Mouse (Mus musculus): ENCODE measurements at regions not wholly inside any gene's neighbourhood (a gene's known extent, or its start where the extent isn't known, plus 50 kb on each side); places are given as distances from the start of the nearest gene placed in this dataset.
"Not testable (repeated sequence)": the region's sequence is repeated elsewhere in the genome, so short reads cannot be mapped to it uniquely, and the experiment has no call there.

DNA sequence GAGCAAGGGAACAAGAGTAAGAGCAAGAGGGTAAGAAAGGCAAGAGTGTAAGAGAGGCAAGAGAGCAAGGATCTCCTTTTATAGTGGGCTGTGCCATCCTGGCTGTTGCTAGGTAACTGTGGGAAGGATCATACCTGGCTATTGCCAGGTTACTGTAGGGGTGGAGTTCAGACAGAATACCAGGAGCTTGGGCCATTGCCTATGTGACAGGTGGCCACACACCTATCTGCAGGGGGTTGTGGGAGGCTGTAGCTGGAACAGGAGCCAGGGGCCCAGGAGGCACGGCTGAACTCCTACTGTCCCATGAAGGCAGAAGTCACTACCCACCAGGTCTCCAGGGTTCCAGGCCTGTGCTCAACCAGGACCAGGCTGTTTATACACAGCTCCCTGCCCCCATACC is 1149.0 kb downstream of the 9330182O14Rik start:
- DNase-seq (ENCODE audit: low spot score) = no peak

DNA sequence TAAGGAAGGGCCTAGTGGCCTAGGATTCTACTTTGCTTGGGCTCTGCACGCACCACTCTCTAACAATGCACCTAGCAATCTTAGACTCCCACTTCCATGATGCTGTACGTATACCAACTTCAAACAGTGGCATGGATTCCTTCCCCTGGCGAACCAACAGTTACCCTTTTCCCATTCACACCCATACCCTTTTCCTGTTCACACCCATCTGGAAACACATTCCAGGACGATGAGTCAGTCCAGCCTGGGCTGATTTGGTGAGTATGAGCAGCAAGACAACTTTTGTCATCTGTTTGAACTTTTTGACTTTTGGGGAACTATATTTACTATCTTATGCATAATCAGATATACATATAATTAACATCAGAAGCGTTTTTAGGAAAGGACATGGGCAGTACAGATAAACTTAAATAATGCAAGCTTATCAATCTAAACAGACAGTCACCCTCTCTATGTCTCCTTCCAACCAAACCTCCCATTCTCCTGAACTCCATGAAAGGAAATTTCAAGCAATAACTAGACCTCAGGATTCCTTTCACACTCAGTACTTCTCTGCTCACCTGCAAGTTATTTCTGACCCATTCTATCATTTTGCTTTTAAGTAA is 1152.7 kb downstream of the 9330182O14Rik start:
- no peak for DNase-seq (ENCODE audit: low spot score)

DNA sequence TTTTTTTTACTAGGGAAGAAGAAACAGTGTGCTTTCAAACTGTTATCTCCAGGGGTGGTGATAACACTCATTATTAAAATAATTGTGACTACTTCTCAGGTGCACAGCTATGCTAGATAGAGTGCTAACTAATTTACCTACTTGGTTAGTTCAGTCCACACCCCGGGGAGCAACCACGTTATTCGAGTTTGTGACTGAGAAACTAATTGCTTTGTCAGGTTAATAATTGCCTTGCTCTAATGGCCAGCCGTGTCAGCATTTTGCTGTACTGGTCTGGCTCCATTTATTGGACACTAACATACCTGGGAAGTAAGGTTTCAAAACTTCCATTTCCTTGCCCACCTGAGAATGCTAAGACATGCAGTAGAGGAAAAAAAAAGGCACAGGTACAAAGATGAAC is 1163.3 kb downstream of the 9330182O14Rik start:
- no peak for DNase-seq (ENCODE audit: low spot score)

DNA sequence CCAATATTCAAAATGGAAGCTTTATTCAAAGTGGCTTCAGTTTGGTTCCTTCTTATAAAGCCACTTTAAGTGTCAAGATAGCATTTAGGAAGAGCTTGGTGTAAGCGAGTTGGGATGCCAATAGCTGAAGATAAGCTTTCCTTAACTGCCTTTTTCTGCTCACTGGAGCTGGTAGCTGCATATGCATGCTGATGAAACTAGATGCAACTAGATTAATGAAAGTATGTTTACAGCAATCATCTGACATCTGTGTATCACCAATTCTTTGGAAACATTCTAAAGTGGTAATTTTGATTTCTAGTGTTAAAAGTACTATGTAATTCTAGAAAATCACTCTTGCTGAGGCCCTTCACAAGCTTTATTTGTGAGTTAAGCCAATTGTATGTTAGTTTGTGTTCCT is 1172.5 kb downstream of the 9330182O14Rik start:
- DNase-seq (ENCODE audit: low spot score) = no peak

DNA sequence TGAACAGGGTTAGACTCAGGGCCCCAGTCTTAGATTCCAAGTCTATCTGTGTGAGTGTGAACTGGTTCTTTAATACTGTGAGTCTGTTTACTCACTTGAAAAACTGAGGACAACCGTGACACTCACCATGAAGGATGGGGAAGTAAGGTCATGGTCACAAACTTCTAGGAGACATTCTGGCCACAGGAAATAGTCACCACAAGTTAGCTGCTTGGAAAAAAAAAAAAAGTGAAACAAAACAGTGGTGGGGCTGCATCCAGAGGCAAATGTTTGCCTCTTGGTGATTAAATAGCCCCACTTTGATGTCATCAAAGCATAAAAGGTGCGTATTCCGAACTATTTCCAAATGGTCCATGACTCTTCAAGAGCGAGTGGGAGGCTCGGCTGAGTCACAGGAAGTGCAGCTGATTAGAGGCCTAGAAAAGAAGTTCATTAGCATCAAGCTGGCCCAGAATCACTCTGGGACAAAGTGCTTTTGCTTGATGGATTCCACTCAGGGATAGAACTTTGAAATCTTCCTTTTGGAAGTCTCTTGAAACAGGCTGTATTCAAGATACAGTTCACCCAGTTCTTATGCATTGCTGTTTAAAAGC is 1177.7 kb downstream of the 9330182O14Rik start:
- no peak for DNase-seq (ENCODE audit: low spot score)

DNA sequence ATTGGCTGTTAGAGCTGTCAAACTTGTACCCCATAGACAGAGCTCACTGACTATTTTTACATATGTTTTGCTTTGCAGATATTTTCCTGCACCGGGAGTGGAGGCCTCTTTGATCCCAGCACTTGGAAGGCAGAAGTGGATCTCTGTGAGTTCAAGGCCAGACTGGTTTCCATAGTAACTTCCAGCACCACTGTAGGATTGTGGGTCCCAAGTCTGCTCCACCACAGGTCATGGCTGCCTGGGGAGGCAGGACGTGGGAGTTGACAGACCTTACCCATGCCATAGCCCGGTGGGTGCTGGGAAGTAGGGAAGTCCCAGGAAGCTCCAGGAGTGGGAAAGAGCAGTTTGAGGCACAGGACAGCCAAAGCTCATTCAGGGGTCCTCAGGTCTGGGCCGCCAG is 1180.8 kb downstream of the 9330182O14Rik start:
- DNase-seq (ENCODE audit: low spot score) = no peak

DNA sequence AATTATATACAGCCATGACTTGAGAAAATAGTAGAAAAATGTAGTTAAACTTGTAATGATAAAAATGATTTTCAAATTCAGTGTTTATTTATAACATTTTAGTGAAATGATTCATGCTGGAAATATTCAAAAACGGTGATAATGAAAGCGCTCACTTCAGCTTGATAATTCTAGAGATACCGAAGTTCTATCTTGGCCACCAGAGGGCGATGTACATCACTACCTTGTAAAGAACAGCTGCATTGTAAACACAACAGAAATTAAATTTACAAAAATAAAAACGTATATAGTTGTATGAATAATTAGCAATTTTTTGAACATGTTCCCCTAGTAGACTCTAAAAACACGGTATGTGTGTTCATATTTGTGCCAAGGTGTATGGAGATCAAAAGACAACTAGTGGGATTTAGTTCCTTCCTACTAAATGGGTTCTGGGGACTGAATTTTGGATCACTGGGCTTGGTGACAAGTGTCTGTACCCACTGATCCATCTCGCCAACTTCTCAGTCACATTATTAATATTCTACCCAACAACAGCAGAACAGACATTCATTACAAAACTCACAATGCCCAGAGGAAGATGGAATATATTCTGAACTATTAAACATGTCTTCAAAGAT is 1191.6 kb downstream of the 9330182O14Rik start:
- peak; percentile 67 for DNase-seq (ENCODE audit: low spot score)

DNA sequence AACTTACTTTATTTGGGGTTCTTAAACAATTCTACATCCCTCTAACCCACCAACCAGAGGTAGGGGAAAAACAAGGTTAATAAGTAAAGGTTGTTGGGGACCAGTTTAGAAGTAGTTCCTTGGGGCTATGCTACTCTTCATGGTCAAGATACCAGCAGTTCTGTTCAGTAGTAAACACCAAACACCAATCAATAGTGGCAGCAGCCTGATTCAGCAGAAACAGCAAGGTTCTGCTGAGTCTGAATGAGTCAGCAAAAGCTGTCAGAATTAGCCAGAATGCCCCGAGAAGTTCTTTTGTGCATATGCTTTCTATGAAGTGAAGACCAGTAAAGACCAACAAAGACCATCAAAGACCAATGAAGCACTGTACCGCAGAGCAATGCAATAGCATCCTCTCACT is 1195.1 kb downstream of the 9330182O14Rik start:
- DNase-seq (ENCODE audit: low spot score) = no peak

DNA sequence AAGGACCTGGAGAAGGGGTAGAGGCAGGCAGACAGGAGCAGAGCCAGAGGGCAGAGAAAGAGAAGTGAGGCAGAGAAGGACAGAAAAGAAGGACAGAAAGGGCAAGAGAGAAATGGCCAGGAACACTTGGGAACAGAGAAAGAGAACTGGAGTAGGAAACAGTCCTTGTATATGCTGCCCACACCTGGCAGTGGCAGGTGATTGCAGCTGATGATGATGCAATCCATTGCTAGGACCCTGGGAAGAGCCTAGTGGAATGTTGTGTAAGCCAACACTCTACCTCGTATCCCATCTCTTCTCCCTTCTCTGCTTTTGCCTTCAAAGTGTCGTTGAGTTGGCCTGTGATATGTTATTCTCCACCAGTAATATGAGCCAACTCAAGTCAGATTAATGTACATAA is 1195.9 kb downstream of the 9330182O14Rik start:
- DNase-seq (ENCODE audit: low spot score) = no peak

DNA sequence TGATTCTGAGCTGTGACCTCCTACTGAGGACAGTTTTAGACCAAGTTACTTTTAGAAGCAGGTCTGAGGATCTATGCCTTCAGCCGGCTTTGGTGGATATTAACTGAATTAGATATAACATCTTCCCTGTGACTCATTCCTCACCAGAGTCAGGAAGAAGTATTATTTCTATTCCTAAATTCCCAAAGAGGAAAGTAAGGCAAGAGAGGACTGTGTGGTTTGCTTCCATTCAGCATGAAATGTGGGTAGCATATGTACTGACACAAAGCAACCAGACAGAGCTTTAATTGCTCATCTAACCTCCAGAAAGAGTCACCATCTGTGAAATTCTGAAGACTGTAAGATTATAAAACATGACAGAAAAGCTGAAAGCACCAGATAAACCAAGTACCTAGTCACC is 1198.3 kb downstream of the 9330182O14Rik start:
- peak; percentile 18 for DNase-seq (ENCODE audit: low spot score)

DNA sequence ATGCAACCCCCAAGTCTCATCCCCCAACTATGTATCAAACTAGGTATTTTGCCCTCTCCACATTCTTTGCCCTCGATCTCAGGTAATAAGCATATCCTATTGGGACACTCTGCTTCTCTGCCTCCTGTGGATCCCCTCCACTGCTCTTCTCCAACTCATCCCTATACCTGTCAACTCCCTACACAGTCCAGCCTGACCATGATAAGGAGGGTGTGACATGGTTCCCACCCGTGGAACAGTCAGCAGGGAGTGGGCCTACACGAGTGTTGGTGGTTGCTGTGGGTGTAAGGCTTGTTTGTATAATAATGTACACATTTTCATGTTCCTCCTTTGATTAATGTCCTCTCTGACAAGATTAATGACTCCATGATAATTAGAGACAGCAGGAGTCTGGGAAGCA is 1199.0 kb downstream of the 9330182O14Rik start:
- DNase-seq (ENCODE audit: low spot score) = no peak

DNA sequence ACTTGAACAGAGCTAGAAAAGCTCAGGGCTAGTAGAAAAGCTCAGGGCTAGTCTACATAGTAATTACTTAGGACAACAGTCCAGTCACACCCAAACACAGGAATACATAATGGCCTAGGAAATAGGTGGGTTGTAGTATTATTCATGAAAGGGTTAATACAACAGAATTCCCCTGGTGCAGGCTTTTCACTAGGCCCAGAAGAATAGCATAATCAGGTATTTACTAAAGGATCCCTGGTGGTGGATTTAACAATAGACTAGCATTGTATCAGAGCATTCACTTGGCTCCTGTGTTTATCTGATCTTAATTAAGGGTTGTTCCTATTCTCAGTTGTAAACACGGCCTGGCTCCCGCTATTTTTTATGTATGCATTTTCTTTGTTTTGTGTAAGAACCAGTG is 1206.5 kb downstream of the 9330182O14Rik start:
- not testable (repeated sequence) for DNase-seq (ENCODE audit: low spot score)

DNA sequence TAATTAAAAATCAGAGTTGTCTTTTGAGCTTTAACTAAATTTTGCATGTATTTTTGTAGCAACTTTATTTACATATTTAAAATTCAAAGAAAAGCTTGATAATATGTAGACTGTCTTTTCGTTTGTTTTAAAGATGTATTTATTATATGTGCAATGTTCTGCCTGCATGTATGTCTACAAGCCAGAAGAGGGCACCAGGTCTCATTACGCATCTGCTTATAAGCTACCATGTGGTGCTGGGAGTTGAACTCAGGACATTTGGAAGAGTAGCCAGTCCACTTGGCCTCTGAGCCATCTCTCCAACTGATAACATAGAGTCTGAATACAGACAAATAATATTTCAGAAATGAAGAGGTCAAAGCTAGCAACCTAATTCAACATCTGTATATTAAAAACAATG is 1211.4 kb downstream of the 9330182O14Rik start:
- DNase-seq (ENCODE audit: low spot score) = no peak

DNA sequence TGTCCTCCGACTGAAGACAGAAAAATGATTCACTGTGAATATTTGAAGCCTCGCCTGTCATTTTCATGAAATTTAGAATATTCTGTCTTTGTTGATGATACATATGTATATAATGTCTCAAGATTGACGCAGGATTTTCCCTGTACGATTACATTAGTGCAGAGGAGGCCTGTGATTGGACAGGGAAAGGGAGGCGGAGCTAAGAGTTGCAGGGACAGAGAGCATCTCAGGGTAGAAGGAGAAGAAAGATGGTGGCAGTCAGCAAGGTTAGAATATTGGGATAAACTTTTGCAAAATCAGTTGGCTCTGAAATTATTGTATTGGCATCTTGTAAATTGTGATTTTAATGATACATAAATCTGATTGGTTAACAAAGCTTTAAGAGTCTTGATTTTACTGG is 1213.1 kb downstream of the 9330182O14Rik start:
- DNase-seq (ENCODE audit: low spot score) = no peak

DNA sequence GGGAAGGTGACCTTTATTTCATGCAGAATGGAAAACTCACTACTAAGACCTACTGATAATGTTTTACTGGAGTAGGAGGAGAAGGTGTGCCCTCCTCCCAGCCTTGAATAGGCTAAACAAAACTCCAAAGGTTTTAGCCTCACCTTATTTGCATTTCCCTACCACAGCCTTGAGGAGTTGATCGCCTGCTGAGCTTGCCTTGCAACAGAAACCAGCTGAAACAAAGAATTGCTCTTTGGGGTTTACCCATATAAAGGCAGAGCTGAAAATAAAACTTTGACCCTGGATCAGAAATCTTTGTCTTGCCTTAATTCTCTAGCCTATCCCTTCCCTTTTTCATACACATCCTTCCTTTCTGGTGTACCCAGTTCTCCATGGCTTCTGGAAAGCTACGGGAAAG is 1218.0 kb downstream of the 9330182O14Rik start:
- no peak for DNase-seq (ENCODE audit: low spot score)

DNA sequence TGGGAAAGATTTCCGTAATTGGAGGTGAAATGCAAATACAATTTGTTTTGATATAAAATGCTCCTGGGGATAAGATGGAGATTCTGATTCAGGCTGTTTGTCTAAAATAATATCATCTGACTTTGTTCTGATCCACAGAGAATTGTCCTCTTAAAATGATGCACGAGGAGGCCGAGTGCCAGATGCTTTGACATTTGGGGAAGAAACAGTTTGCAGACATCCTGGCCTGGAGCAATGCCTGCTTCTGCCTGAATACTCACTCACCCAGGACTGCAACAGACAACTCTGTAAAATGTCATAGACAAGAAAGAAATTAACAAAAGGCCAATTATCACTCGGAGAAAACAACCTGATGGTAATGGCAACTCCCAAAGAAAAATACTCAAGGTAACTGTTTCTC is 1225.1 kb downstream of the 9330182O14Rik start:
- no peak for DNase-seq (ENCODE audit: low spot score)

DNA sequence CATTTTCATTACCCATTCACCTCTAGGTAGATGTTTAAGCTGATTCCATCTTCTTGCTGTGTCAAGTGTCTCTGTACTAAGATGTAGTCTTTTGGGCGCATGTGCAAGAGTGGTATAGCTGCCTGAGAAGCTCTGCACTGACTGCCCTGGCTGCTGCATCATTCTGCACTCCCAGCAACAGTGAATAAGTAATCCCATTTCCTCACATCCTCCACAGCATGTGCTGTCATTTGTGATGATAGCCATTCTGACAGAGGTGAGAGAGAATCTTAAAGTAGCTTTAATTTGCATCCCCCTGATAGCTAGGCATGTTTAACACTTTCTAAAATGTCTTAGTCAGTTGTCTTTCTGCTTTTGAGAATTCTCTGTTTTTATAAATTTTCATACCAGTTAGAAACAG is 1240.5 kb downstream of the 9330182O14Rik start:
- no peak for DNase-seq (ENCODE audit: low spot score)

DNA sequence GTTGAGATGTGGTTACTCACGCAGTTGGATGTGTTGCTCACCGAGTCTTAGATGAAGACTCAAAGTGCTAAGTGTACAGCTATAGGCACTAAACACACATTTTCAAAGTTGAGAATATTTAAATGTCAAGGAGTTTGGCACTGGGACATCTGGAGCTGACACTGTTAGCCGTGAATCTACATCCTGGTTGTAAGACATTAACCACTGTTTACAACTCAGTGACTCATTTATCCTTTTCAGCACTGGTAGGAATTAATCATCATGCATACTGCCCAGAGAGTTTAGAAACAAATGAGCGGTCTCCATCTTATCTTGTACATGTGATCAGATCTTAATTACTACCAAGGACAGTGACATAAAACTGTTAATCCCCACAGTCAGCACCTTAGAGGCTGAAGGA is 1241.7 kb downstream of the 9330182O14Rik start:
- no peak for DNase-seq (ENCODE audit: low spot score)

DNA sequence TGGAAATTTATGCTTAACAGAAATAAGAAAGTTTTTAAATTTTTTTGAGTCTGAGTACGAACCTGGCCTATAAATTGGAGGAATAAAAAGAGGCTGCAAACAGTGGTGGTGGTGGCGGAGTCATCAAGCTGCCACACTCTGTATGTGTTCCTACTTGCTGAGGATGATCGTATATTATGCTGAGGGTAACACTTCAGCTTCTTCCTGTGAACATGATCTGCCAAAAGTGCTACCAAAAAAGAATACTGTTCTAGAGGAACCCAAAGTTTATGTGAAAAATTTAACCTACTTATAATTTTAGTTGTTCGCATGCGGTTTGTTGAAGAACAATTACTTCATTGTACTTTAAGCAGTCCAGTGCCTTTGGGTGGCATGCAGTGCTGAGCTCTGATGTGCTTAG is 1245.5 kb downstream of the 9330182O14Rik start:
- DNase-seq (ENCODE audit: low spot score) = no peak

DNA sequence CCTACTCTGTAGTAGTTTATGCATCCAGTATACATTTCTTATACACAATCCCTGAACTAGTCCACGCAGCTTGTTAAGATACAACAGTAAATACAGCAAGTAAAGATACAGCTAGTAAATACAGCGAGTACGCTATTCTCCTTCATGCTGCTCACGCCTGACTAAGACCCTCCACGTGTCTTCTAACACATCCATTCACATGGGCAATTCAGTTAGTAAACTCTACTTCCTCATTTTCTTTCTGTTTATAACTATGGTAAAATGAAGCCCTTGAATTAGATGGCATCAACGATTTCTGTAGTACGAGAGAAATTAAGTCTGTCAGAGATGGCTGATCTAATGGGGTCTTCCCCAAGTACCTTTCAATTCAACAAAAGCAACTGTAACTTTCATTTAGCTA is 1246.3 kb downstream of the 9330182O14Rik start:
- DNase-seq (ENCODE audit: low spot score) = no peak

DNA sequence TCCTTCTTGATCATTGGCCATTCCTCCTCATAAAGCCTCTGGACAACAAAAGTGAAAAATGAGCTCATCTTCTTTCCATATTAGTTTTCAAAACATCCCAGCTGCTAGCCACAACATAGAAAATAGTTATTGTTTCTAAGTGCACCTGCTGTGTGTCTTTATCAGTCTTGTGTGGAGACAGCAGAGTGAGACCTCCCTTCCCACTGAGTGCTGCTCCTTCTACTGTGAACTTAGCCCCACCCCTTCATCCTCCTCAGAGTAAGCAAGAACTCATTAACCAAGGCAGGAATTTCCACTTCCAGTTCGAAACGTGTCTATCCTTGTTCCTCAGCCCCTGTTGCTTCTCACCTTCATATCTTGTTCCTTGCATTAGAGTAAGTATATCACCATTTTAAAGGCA is 1256.5 kb downstream of the 9330182O14Rik start:
- no peak for DNase-seq (ENCODE audit: low spot score)

Data from layer of hippocampus, adult 9-10 months (tissue).